Mouse (Mus musculus) liver, embryonic 14.5 days (tissue): ENCODE results near the gene Tdp2.

Source experiments
- CTCF ChIP-seq: IDR thresholded peaks from 2 replicates; pipeline ENCODE4 v1.5.1; 2016; ENCODE audit warnings: antibody characterized with exemption, low read depth, control low read depth
- EP300 ChIP-seq: IDR thresholded peaks from 2 replicates; pipeline ENCODE4 v1.6.1; 2016; ENCODE audit warnings: antibody characterized with exemption, low read depth

GRCm38 (mm10) chr13:24851989-24852388 is 20.5 kb downstream of the Tdp2 start:
- TF ChIP-seq EP300 (no peak), CTCF (no peak)
